Mouse (Mus musculus) C2C12 (cell line): ENCODE measurements at regions not wholly inside any gene's neighbourhood (a gene's known extent, or its start where the extent isn't known, plus 50 kb on each side); places are given as distances from the start of the nearest gene placed in this dataset.

ENCODE experiments used
- CTCF ChIP-seq: IDR thresholded peaks from one replicate; pipeline ENCODE4 v1.5.1; 2011; ENCODE audit not compliant: control insufficient read depth, insufficient read depth, insufficient read length
- USF1 ChIP-seq: IDR thresholded peaks from one replicate; pipeline ENCODE4 v1.6.1; 2011; ENCODE audit warnings: low read depth, mild to moderate bottlenecking, control low read depth, moderate library complexity

DNA sequence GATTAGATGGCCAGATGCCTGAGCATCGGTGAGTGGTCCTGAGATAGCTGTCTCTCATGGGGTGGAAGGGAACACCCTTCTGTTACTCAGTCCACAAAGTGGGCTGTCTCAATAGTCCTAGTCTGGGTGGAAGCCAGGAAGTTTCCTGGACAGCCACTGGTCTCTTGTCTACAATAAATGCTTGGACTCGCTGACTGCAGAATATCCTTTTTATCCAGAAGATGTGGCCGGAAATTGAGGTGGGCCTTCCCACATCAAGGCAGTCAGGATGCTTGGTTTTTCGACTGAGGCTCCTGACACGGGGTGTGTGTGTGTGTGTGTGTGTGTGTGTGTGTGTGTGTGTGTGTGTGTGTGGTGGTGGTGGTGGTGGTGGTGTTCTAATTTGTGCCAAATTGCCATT, 91.0 kb downstream of the Cpn2 start:
- TF ChIP-seq CTCF (no peak), USF1 (no peak)
